In the genomic region with DNA sequence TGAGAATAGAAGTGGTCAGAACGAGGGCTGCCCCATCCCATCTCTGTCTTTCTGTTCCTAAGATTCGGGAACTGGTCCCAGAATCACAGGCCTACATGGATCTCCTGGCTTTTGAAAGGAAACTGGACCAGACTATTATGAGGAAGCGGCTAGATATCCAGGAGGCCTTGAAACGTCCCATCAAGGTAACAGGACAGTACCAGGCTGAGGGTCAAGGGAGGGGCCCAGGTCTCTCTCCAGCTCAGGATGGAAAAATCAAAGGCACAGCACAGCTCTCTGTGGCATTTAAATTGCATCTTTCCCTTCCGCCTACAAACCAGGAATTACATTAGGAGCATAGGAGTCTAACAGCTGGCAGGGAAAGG, we compare ENCODE assay signal across 11 mouse cellular contexts. TPM values are rescaled to one million over a fixed set of nuclear protein-coding genes. Genes with fewer than 3 reads are reported as not detected.
DNase-seq lines count a peak whose midpoint lies in the region; ATAC-seq and TF ChIP-seq lines count a peak whose summit lies in the region.
"Had no signal": no experiment of that assay in that cellular context is flagged by ENCODE, and none has a peak within 500 bp of the region (broad histone marks: within the 10 kb centered on the region; RNA-seq: fewer than 3 reads in every experiment).

No protein-coding gene starts in this region.

- H3K9me3 ChIP-seq in heart, embryonic 11.5 days (replicated peaks; ENCODE audit: control insufficient read depth, low read length) = no peaks in the 10 kb centered on the region
- no peaks in the 10 kb centered on the region for H3K9me3 ChIP-seq in ES-E14 (ENCODE audit: control insufficient read depth, insufficient read depth, low read depth, low read length)
- H3K9me3 ChIP-seq in forebrain, postnatal 0 days (ENCODE audit: low read length) = no peaks in the 10 kb centered on the region
- no peaks in the 10 kb centered on the region for H3K9me3 ChIP-seq in midbrain, embryonic 12.5 days

- TF ChIP-seq CTCF in forebrain, postnatal 0 days (IDR thresholded peaks at IDR 0.05; ENCODE audit: low read depth) = no peak

- in situ Hi-C loops in ES-E14 (cut with MboI; ENCODE audit: low sequenced_read_pairs in 2 of 2, unreplicated experiment in 2 of 2) = no loop called here

- no peak for DNase-seq in heart, adult 18-20 months
- no peak for DNase-seq in ES-E14 (ENCODE audit: low read depth, low spot score)
- no peak for DNase-seq in forebrain, postnatal 0 days
- no peak for DNase-seq in layer of hippocampus, adult 9-11 months
- DNase-seq in thymus, postnatal 14 days = no peak
- DNase-seq in testis, postnatal 14 days (ENCODE audit: low spot score) = no peak

- peak overlapping the region; percentile 98 for H3K27ac ChIP-seq in heart, embryonic 11.5 days (ENCODE audit: low read depth, low read length)
- H3K27ac ChIP-seq in ES-E14 (ENCODE audit: insufficient read depth, low read depth, low read length, poor library complexity, severe bottlenecking) = peak overlapping the region; percentile 89; the same call in 1 of the 2 replicates
- 0 out of 2 replicates have a peak overlapping the region, but pooled peaks have one; percentile 98 for H3K27ac ChIP-seq in forebrain, postnatal 0 days (ENCODE audit: low read depth, low read length)
- H3K27ac ChIP-seq in midbrain, embryonic 12.5 days (replicated peaks) = peak overlapping the region; percentile 96

- peak overlapping the region; percentile 82 for H3K4me2 ChIP-seq in heart, embryonic 11.5 days
- peak overlapping the region; percentile 83 for H3K4me2 ChIP-seq in forebrain, postnatal 0 days (ENCODE audit: low read depth)
- peak overlapping the region; percentile 91 for H3K4me2 ChIP-seq in midbrain, embryonic 12.5 days (replicated peaks)

- H3K36me3 ChIP-seq in heart, embryonic 11.5 days (ENCODE audit: control insufficient read depth, insufficient read depth, low read length) = peaks cover 20% of the 10 kb centered on the region
- H3K36me3 ChIP-seq in ES-E14 (ENCODE audit: control insufficient read depth, insufficient read depth, low read length, poor library complexity, severe bottlenecking) = peaks cover 16% of the 10 kb centered on the region
- H3K36me3 ChIP-seq in forebrain, postnatal 0 days (ENCODE audit: insufficient read depth) = peaks cover 51% of the 10 kb centered on the region
- peaks cover 47% of the 10 kb centered on the region for H3K36me3 ChIP-seq in midbrain, embryonic 12.5 days

- 0 out of 2 replicates have a peak overlapping the region, but pooled peaks have one; percentile 16 for H3K9ac ChIP-seq in heart, embryonic 11.5 days (ENCODE audit: low read depth, low read length)
- peak overlapping the region; percentile 76; the same call in 1 of the 2 replicates for H3K9ac ChIP-seq in ES-E14 (ENCODE audit: insufficient read depth, low read depth, low read length, poor library complexity, severe bottlenecking)
- peak overlapping the region; percentile 97; the same call in 1 of the 2 replicates for H3K9ac ChIP-seq in forebrain, postnatal 0 days
- H3K9ac ChIP-seq in midbrain, embryonic 12.5 days (replicated peaks) = peak overlapping the region; percentile 97

- WGBS in heart, embryonic 11.5 days (ENCODE audit: insufficient replicate concordance) = 72% methylated on average over 5 of the region's 5 CpGs
- 61% methylated on average over 5 of the region's 5 CpGs for WGBS in forebrain, postnatal 0 days
- WGBS in midbrain, embryonic 12.5 days = 67% methylated on average over 5 of the region's 5 CpGs

- no peak for ATAC-seq in heart, embryonic 11.5 days (replicated peaks; ENCODE audit: insufficient number of reproducible peaks, low FRiP score, low TSS enrichment)
- no peak for ATAC-seq in forebrain, postnatal 0 days
- no peak for ATAC-seq in midbrain, embryonic 12.5 days (ENCODE audit: low FRiP score, low read depth)

- H3K4me1 ChIP-seq in heart, embryonic 11.5 days (ENCODE audit: control insufficient read depth, insufficient read depth, low read length) = peaks cover 39% of the 10 kb centered on the region
- H3K4me1 ChIP-seq in ES-E14 (ENCODE audit: control insufficient read depth in 2 of 2, insufficient read depth in 2 of 2, low read length in 2 of 2, poor library complexity in 1 of 2) = peaks cover 10 to 19% of the 10 kb centered on the region in 2 experiments; a peak in 3 of 4 replicates
- peaks cover 20% of the 10 kb centered on the region for H3K4me1 ChIP-seq in forebrain, postnatal 0 days (ENCODE audit: insufficient read depth)
- peaks cover 33% of the 10 kb centered on the region for H3K4me1 ChIP-seq in midbrain, embryonic 12.5 days

- peak overlapping the region; percentile 14; the same call in 1 of the 2 replicates for H3K4me3 ChIP-seq in heart, embryonic 11.5 days (ENCODE audit: low read depth, low read length)
- peak overlapping the region; percentile 89 to 90 for H3K4me3 ChIP-seq in ES-E14 (ENCODE audit: insufficient read depth in 1 of 2, low read depth in 1 of 2, low read length in 2 of 2, poor library complexity in 1 of 2, severe bottlenecking in 1 of 2)
- peak overlapping the region; percentile 97 for H3K4me3 ChIP-seq in forebrain, postnatal 0 days (ENCODE audit: low read depth, low read length)
- peak overlapping the region; percentile 85 for H3K4me3 ChIP-seq in midbrain, embryonic 12.5 days

- H3K27me3 ChIP-seq in heart, embryonic 11.5 days (ENCODE audit: control insufficient read depth, insufficient read depth, low read length) = peaks cover under 1% of the 10 kb centered on the region; the same call in 1 of the 2 replicates
- H3K27me3 ChIP-seq in forebrain, postnatal 0 days (ENCODE audit: insufficient read depth, low read length) = no peaks in the 10 kb centered on the region
- no peaks in the 10 kb centered on the region for H3K27me3 ChIP-seq in midbrain, embryonic 12.5 days

TF ChIP-seq in ES-E14, 5 proteins besides CTCF, POLR2A, EP300 and RAD21:
- no peak for TF ChIP-seq MAFK (IDR thresholded peaks at IDR 0.05; ENCODE audit: insufficient read depth, low read depth, low read length)
- TF ChIP-seq CHD2 (IDR thresholded peaks at IDR 0.05; ENCODE audit: low read depth, low read length) = no peak
- no peak for TF ChIP-seq ZC3H11A (IDR thresholded peaks at IDR 0.05; ENCODE audit: borderline replicate concordance, low read depth, low read length)
- no peak for TF ChIP-seq HCFC1 (IDR thresholded peaks at IDR 0.05; ENCODE audit: borderline replicate concordance, insufficient read depth, low read length)
- TF ChIP-seq ZNF384 (IDR thresholded peaks at IDR 0.05; ENCODE audit: low read depth, low read length) = no peak
TF ChIP-seq in ES-E14: peak in this region for 0.

RNA-seq across cellular contexts. Expression of a gene that starts 1.6 kb away (rescaled TPM):
- not detected in 2 replicates for polyA plus RNA-seq in heart, embryonic 11.5 days (2014; fragmentation: Nextera tagmentation; extraction: Ambion mirVana)
- 1 to 10 TPM; 2.4 to 4.3 TPM for total RNA-seq in heart, adult 18-20 months (2021)
- 2.3 and 2.5 TPM in 2 replicates for total RNA-seq in ES-E14 (2012; rRNA removed)
- not detected in 2 replicates for total RNA-seq in forebrain, postnatal 0 days (2014; rRNA removed)
- polyA plus RNA-seq in forebrain, postnatal 0 days (2015; fragmentation: Nextera tagmentation; extraction: Ambion mirVana) = not detected in 2 replicates
- not detected in 2 replicates for polyA plus RNA-seq in midbrain, embryonic 12.5 days (2016; fragmentation: Nextera tagmentation; extraction: Ambion mirVana)
- total RNA-seq: megakaryocyte-erythroid progenitor cell, adult 5-6 weeks had no signal
- polyA plus RNA-seq: brain, embryonic 14.5 days had no signal

RNA-seq across cellular contexts. Expression of a gene that starts 1.7 kb away (rescaled TPM):
- polyA plus RNA-seq in heart, embryonic 11.5 days (2014; fragmentation: Nextera tagmentation; extraction: Ambion mirVana) = 24.8 and 26.6 TPM in 2 replicates
- total RNA-seq in heart, adult 18-20 months (2021) = 10 to 100 TPM; 18.6 to 19.0 TPM
- 62.1 and 76.3 TPM in 2 replicates for total RNA-seq in ES-E14 (2012; rRNA removed)
- total RNA-seq in forebrain, postnatal 0 days (2014; rRNA removed) = 89.7 and 90.1 TPM in 2 replicates
- polyA plus RNA-seq in forebrain, postnatal 0 days (2015; fragmentation: Nextera tagmentation; extraction: Ambion mirVana) = 93.6 and 107 TPM in 2 replicates
- polyA plus RNA-seq in midbrain, embryonic 12.5 days (2016; fragmentation: Nextera tagmentation; extraction: Ambion mirVana) = 141 and 157 TPM in 2 replicates

RNA-seq across cellular contexts. Expression of a gene that starts 13.7 kb away (rescaled TPM):
- polyA plus RNA-seq in heart, embryonic 11.5 days (2014; fragmentation: Nextera tagmentation; extraction: Ambion mirVana) = 0.62 and 0.63 TPM in 2 replicates
- total RNA-seq in heart, adult 18-20 months (2021) = 100 to 1,000 TPM in 1 of 2 experiments, 10 to 100 TPM in 1; 53.9 to 160 TPM
- total RNA-seq in ES-E14 (2012; rRNA removed) = 0.85 and 1.1 TPM in 2 replicates
- 6.0 and 6.1 TPM in 2 replicates for total RNA-seq in forebrain, postnatal 0 days (2014; rRNA removed)
- polyA plus RNA-seq in forebrain, postnatal 0 days (2015; fragmentation: Nextera tagmentation; extraction: Ambion mirVana) = 3.9 and 4.3 TPM in 2 replicates
- 0.75 and 0.96 TPM in 2 replicates for polyA plus RNA-seq in midbrain, embryonic 12.5 days (2016; fragmentation: Nextera tagmentation; extraction: Ambion mirVana)

RNA-seq across cellular contexts. Expression of a gene that starts 21.8 kb away (rescaled TPM):
- 176 and 187 TPM in 2 replicates for polyA plus RNA-seq in heart, embryonic 11.5 days (2014; fragmentation: Nextera tagmentation; extraction: Ambion mirVana)
- total RNA-seq in heart, adult 18-20 months (2021) = 100 to 1,000 TPM; 238 to 271 TPM
- 68.8 and 86.6 TPM in 2 replicates for total RNA-seq in ES-E14 (2012; rRNA removed)
- total RNA-seq in forebrain, postnatal 0 days (2014; rRNA removed) = 69.0 and 86.2 TPM in 2 replicates
- polyA plus RNA-seq in forebrain, postnatal 0 days (2015; fragmentation: Nextera tagmentation; extraction: Ambion mirVana) = 177 and 209 TPM in 2 replicates
- 156 and 164 TPM in 2 replicates for polyA plus RNA-seq in midbrain, embryonic 12.5 days (2016; fragmentation: Nextera tagmentation; extraction: Ambion mirVana)

RNA-seq across cellular contexts. Expression of a gene that starts 33.5 kb away (rescaled TPM):
- polyA plus RNA-seq in heart, embryonic 11.5 days (2014; fragmentation: Nextera tagmentation; extraction: Ambion mirVana) = 1.8 and 2.1 TPM in 2 replicates
- under 1 TPM in 1 of 2 experiments, not detected in 1; 0.49 TPM for total RNA-seq in heart, adult 18-20 months (2021)
- 6.6 and 15.0 TPM in 2 replicates for total RNA-seq in ES-E14 (2012; rRNA removed)
- 81.9 and 99.1 TPM in 2 replicates for total RNA-seq in forebrain, postnatal 0 days (2014; rRNA removed)
- 24.7 and 28.1 TPM in 2 replicates for polyA plus RNA-seq in forebrain, postnatal 0 days (2015; fragmentation: Nextera tagmentation; extraction: Ambion mirVana)
- 36.0 and 43.7 TPM in 2 replicates for polyA plus RNA-seq in midbrain, embryonic 12.5 days (2016; fragmentation: Nextera tagmentation; extraction: Ambion mirVana)
- polyA plus RNA-seq: erythroblast, embryonic 14.5 days had no signal

Comparison
In these comparisons a context has a peak if more than half of its experiments do, and no peak if none do; other contexts are left out.
1. H3K4me3 ChIP-seq: peak in every context shown above with its lines; median percentile 97 in forebrain, postnatal 0 days; 90 in ES-E14; 85 in midbrain, embryonic 12.5 days; 14 in heart, embryonic 11.5 days.
2. H3K9ac ChIP-seq: peak in every context shown above with its lines; median percentile 97 in forebrain, postnatal 0 days; 97 in midbrain, embryonic 12.5 days; 76 in ES-E14; 16 in heart, embryonic 11.5 days.